Mouse (Mus musculus): ENCODE measurements around the gene Spon1. TPM values are rescaled to one million over a fixed set of nuclear protein-coding genes. Genes with fewer than 3 reads are reported as not detected.

The Spon1 gene
- total RNA-seq, 2 experiments from 2014 or later: 35.6 to 38.3 TPM

GRCm38 (mm10) chr7:113962078-113962477 is 196.3 kb downstream of the Spon1 start:
- DNase-seq (ENCODE audit: low spot score in 2 of 2): peak in 1 of 2 experiments; percentile 19
- intact Hi-C loops (cut with DNase I): no loop called here

- intact Hi-C loops (cut with DNase I): no loop called here
- DNase-seq (ENCODE audit: low spot score in 2 of 2): no peak
Measured at GRCm38 (mm10) chr7:113963766-113964165, 198.0 kb downstream of the Spon1 start.

GRCm38 (mm10) chr7:113965625-113966024 is 199.8 kb downstream of the Spon1 start:
- intact Hi-C loops (cut with DNase I): no loop called here
- DNase-seq (ENCODE audit: low spot score in 2 of 2): no peak

GRCm38 (mm10) chr7:113969182-113969581 is 203.4 kb downstream of the Spon1 start:
- DNase-seq (ENCODE audit: low spot score in 2 of 2): no peak
- intact Hi-C loops (cut with DNase I): no loop called here

- DNase-seq (ENCODE audit: low spot score in 2 of 2): no peak
- intact Hi-C loops (cut with DNase I): no loop called here
Measured at GRCm38 (mm10) chr7:113972536-113972935, 206.7 kb downstream of the Spon1 start.

GRCm38 (mm10) chr7:113986406-113987134 is 220.8 kb downstream of the Spon1 start:
- intact Hi-C loops (cut with DNase I): no loop called here
- no peak for DNase-seq (ENCODE audit: low spot score in 2 of 2)

GRCm38 (mm10) chr7:113988156-113988555 is 222.4 kb downstream of the Spon1 start:
- no peak for DNase-seq (ENCODE audit: low spot score in 2 of 2)
- intact Hi-C loops (cut with DNase I): no loop called here

- no peak for DNase-seq (ENCODE audit: low spot score in 2 of 2)
- intact Hi-C loops (cut with DNase I): no loop called here
Measured at GRCm38 (mm10) chr7:113997675-113998354, 232.0 kb downstream of the Spon1 start.

- intact Hi-C loops (cut with DNase I): no loop called here
- no peak for DNase-seq (ENCODE audit: low spot score in 2 of 2)
Measured at GRCm38 (mm10) chr7:114004171-114004570, 238.4 kb downstream of the Spon1 start.

- intact Hi-C loops (cut with DNase I): no loop called here
- DNase-seq (ENCODE audit: low spot score in 2 of 2): no peak
Measured at GRCm38 (mm10) chr7:114005499-114005898, 239.7 kb downstream of the Spon1 start.

- intact Hi-C loops (cut with DNase I): no loop called here
Measured at GRCm38 (mm10) chr7:114006456-114006855, 240.7 kb downstream of the Spon1 start.

GRCm38 (mm10) chr7:114007565-114007964 is 241.8 kb downstream of the Spon1 start:
- peak in 1 of 2 experiments; percentile 31 for DNase-seq (ENCODE audit: low spot score in 2 of 2)
- intact Hi-C loops (cut with DNase I): no loop called here

More at GRCm38 (mm10) chr7:114006456-114006855, 240.7 kb downstream of the Spon1 start:
- DNase-seq (ENCODE audit: low spot score in 2 of 2): no peak

GRCm38 (mm10) chr7:114011726-114012443 is 246.1 kb downstream of the Spon1 start:
- DNase-seq (ENCODE audit: low spot score in 2 of 2): no peak
- intact Hi-C loops (cut with DNase I): no loop called here

- DNase-seq (ENCODE audit: low spot score in 2 of 2): no peak
- intact Hi-C loops (cut with DNase I): no loop called here
Measured at GRCm38 (mm10) chr7:114016001-114016949, 250.5 kb downstream of the Spon1 start.

- intact Hi-C loops (cut with DNase I): no loop called here
- no peak for DNase-seq (ENCODE audit: low spot score in 2 of 2)
Measured at GRCm38 (mm10) chr7:114018861-114019260, 253.1 kb downstream of the Spon1 start.

GRCm38 (mm10) chr7:114020057-114020703 is 254.4 kb downstream of the Spon1 start:
- DNase-seq (ENCODE audit: low spot score in 2 of 2): peak in 1 of 2 experiments; percentile 36
- intact Hi-C loops (cut with DNase I): loop anchor here (1.0 to 5.0 kb wide), 3 partner anchors 261 to 643 kb away; no protein-coding TSS in a partner anchor

GRCm38 (mm10) chr7:114020704-114021093 is 254.9 kb downstream of the Spon1 start:
- intact Hi-C loops (cut with DNase I): loop anchor here (1.0 to 5.0 kb wide), 3 partner anchors 261 to 643 kb away; no protein-coding TSS in a partner anchor
- DNase-seq (ENCODE audit: low spot score in 2 of 2): peak; percentile 88 to 89

- no peak for DNase-seq (ENCODE audit: low spot score in 2 of 2)
- intact Hi-C loops (cut with DNase I): no loop called here
Measured at GRCm38 (mm10) chr7:114026923-114027322, 261.1 kb downstream of the Spon1 start.

GRCm38 (mm10) chr7:114027406-114027805 is 261.6 kb downstream of the Spon1 start:
- no peak for DNase-seq (ENCODE audit: low spot score in 2 of 2)
- intact Hi-C loops (cut with DNase I): no loop called here

All from left cerebral cortex, postnatal 25 days (tissue).